Mouse (Mus musculus): ENCODE measurements around the gene Myo1h. TPM values are rescaled to one million over a fixed set of nuclear protein-coding genes. Genes with fewer than 3 reads are reported as not detected.

Myo1h gene
- total and polyA plus RNA-seq, 2 experiments from 2014 or later, result 0.53 TPM; not detected in 1

DNA sequence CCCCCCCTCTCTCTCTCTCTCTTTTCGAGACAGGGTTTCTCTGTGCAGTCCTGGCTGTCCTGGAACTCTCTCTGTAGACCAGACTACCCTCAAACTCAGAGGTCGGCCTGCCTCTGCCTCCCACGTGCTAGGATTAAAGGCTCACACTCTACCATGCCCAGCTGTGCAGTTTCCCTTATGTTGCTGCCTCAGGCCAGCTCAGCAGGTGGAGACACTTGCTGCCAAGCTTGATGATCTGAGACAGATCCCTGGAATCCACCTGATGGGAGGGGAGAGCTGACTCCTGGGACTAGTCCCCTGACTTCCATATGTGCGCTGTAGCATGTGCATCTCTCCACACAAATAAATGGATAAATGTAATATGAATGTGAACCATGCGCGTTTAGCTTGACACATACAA, 14.2 kb downstream of the Myo1h start:
- 68% methylated on average over 6 of the region's 6 CpGs for WGBS
- TF ChIP-seq CTCF (IDR thresholded peaks at IDR 0.05; ENCODE audit: low read depth) (no peak), EP300 (IDR thresholded peaks at IDR 0.05; ENCODE audit: low read depth) (no peak)
- Histone ChIP-seq H3K36me3 (replicated peaks; ENCODE audit: control insufficient read depth, insufficient read depth, low read length) (no peaks in the 10 kb centered on the region), H3K4me2 (ENCODE audit: low read depth, low read length) (no peak overlapping the region), H3K4me3 (ENCODE audit: low read depth, low read length) (no peak overlapping the region), H3K9me3 (replicated peaks; ENCODE audit: control insufficient read depth, low read length) (no peaks in the 10 kb centered on the region), H3K4me1 (ENCODE audit: control insufficient read depth, insufficient read depth) (no peaks in the 10 kb centered on the region), H3K27me3 (ENCODE audit: control insufficient read depth, insufficient read depth, low read length) (0 out of 2 replicates have a peak, but pooled peaks cover 4% of the 10 kb centered on the region), H3K27ac (ENCODE audit: low read depth) (no peak overlapping the region), H3K9ac (replicated peaks; ENCODE audit: low read depth, low read length) (no peak overlapping the region)
- no peak for ATAC-seq (ENCODE audit: insufficient read depth, low read depth)
- DNase-seq (ENCODE audit: low spot score), result no peak

- Histone ChIP-seq H3K36me3 (replicated peaks; ENCODE audit: control insufficient read depth, insufficient read depth, low read length) (no peaks in the 10 kb centered on the region), H3K27ac (ENCODE audit: low read depth) (no peak overlapping the region), H3K4me3 (ENCODE audit: low read depth, low read length) (no peak overlapping the region), H3K4me1 (ENCODE audit: control insufficient read depth, insufficient read depth) (no peaks in the 10 kb centered on the region), H3K27me3 (ENCODE audit: control insufficient read depth, insufficient read depth, low read length) (0 out of 2 replicates have a peak, but pooled peaks cover 4% of the 10 kb centered on the region), H3K9ac (replicated peaks; ENCODE audit: low read depth, low read length) (no peak overlapping the region), H3K4me2 (ENCODE audit: low read depth, low read length) (no peak overlapping the region), H3K9me3 (replicated peaks; ENCODE audit: control insufficient read depth, low read length) (no peaks in the 10 kb centered on the region)
- 18% methylated on average over 5 of the region's 5 CpGs for WGBS
- no peak for DNase-seq (ENCODE audit: low spot score)
- no peak for TF ChIP-seq EP300 (IDR thresholded peaks at IDR 0.05; ENCODE audit: low read depth)
- TF ChIP-seq CTCF (IDR thresholded peaks at IDR 0.05; ENCODE audit: low read depth), result no peak
- ATAC-seq (ENCODE audit: insufficient read depth, low read depth), result no peak
These were observed 17.5 kb downstream of the Myo1h start for GRCm38 (mm10) chr5:114306496-114306895.

GRCm38 (mm10) chr5:114308765-114309679, 20.1 kb downstream of the Myo1h start:
- H3K9me3 ChIP-seq (replicated peaks; ENCODE audit: control insufficient read depth, low read length), result no peaks in the 10 kb centered on the region
- WGBS, result 41% methylated on average over 18 of the region's 18 CpGs
- ATAC-seq (ENCODE audit: insufficient read depth, low read depth) (0 out of 2 replicates have a peak, but pooled peaks have one; percentile 30), DNase-seq (ENCODE audit: low spot score) (peak; percentile 50)
- H3K4me3 ChIP-seq (ENCODE audit: low read depth, low read length), result no peak overlapping the region
- H3K4me1 ChIP-seq (ENCODE audit: control insufficient read depth, insufficient read depth), result no peaks in the 10 kb centered on the region
- no peaks in the 10 kb centered on the region for H3K36me3 ChIP-seq (replicated peaks; ENCODE audit: control insufficient read depth, insufficient read depth, low read length)
- no peak overlapping the region for H3K27ac ChIP-seq (ENCODE audit: low read depth)
- H3K4me2 ChIP-seq (ENCODE audit: low read depth, low read length), result 0 out of 2 replicates have a peak overlapping the region, but pooled peaks have one; percentile 2
- TF ChIP-seq CTCF (IDR thresholded peaks at IDR 0.05; ENCODE audit: low read depth) (peak; percentile 58), EP300 (IDR thresholded peaks at IDR 0.05; ENCODE audit: low read depth) (no peak)
- H3K27me3 ChIP-seq (ENCODE audit: control insufficient read depth, insufficient read depth, low read length), result 0 out of 2 replicates have a peak, but pooled peaks cover 4% of the 10 kb centered on the region
- no peak overlapping the region for H3K9ac ChIP-seq (replicated peaks; ENCODE audit: low read depth, low read length)

DNA sequence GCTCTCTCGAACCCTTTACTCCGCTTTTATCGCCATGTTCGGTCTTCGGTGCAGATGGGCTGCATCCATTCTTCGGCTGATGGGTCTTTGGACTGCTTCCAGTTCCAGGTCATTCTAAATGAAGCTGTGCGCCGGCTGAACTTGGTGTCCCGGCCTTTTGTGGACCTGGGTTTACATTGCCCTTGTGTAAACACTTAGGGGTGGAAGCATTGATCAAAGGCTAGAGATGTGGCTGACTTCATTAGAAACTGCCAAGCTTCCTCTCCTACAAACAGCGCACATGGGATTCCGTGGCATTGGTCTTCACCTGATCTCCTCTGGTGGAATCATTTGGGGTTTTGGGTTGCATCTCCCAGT, 20.7 kb downstream of the Myo1h start:
- H3K4me3 ChIP-seq (ENCODE audit: low read depth, low read length), result no peak overlapping the region
- TF ChIP-seq EP300 (IDR thresholded peaks at IDR 0.05; ENCODE audit: low read depth) (no peak), CTCF (IDR thresholded peaks at IDR 0.05; ENCODE audit: low read depth) (no peak)
- 56% methylated on average over 11 of the region's 11 CpGs for WGBS
- no peaks in the 10 kb centered on the region for H3K9me3 ChIP-seq (replicated peaks; ENCODE audit: control insufficient read depth, low read length)
- ATAC-seq (ENCODE audit: insufficient read depth, low read depth) (no peak), DNase-seq (ENCODE audit: low spot score) (no peak)
- H3K4me1 ChIP-seq (ENCODE audit: control insufficient read depth, insufficient read depth), result no peaks in the 10 kb centered on the region
- 0 out of 2 replicates have a peak, but pooled peaks cover 4% of the 10 kb centered on the region for H3K27me3 ChIP-seq (ENCODE audit: control insufficient read depth, insufficient read depth, low read length)
- H3K27ac ChIP-seq (ENCODE audit: low read depth), result no peak overlapping the region
- H3K9ac ChIP-seq (replicated peaks; ENCODE audit: low read depth, low read length), result no peak overlapping the region
- 0 out of 2 replicates have a peak overlapping the region, but pooled peaks have one; percentile 2 for H3K4me2 ChIP-seq (ENCODE audit: low read depth, low read length)
- H3K36me3 ChIP-seq (replicated peaks; ENCODE audit: control insufficient read depth, insufficient read depth, low read length), result no peaks in the 10 kb centered on the region

- TF ChIP-seq CTCF (IDR thresholded peaks at IDR 0.05; ENCODE audit: low read depth), result no peak
- no peak for TF ChIP-seq EP300 (IDR thresholded peaks at IDR 0.05; ENCODE audit: low read depth)
- no peak overlapping the region for H3K4me2 ChIP-seq (ENCODE audit: low read depth, low read length)
- H3K4me3 ChIP-seq (ENCODE audit: low read depth, low read length), result no peak overlapping the region
- ATAC-seq (ENCODE audit: insufficient read depth, low read depth), result no peak
- no peaks in the 10 kb centered on the region for H3K4me1 ChIP-seq (ENCODE audit: control insufficient read depth, insufficient read depth)
- H3K27me3 ChIP-seq (ENCODE audit: control insufficient read depth, insufficient read depth, low read length), result 0 out of 2 replicates have a peak, but pooled peaks cover 4% of the 10 kb centered on the region
- DNase-seq (ENCODE audit: low spot score), result no peak
- 52% methylated on average over 25 of the region's 25 CpGs for WGBS
- H3K9me3 ChIP-seq (replicated peaks; ENCODE audit: control insufficient read depth, low read length), result no peaks in the 10 kb centered on the region
- no peak overlapping the region for H3K9ac ChIP-seq (replicated peaks; ENCODE audit: low read depth, low read length)
- no peaks in the 10 kb centered on the region for H3K36me3 ChIP-seq (replicated peaks; ENCODE audit: control insufficient read depth, insufficient read depth, low read length)
- no peak overlapping the region for H3K27ac ChIP-seq (ENCODE audit: low read depth)
These were observed 34.3 kb downstream of the Myo1h start for GRCm38 (mm10) chr5:114323105-114323790.
